Mouse (Mus musculus) heart, adult 2 months (tissue): Measurements from ENCODE around the gene Trim41.
"Not testable (repeated sequence)": the region's sequence is repeated elsewhere in the genome, so short reads cannot be mapped to it uniquely, and the experiment has no call there.

Experiments
- CTCF ChIP-seq: fragments of 200-600 bp; IDR thresholded peaks from 2 replicates; pipeline ENCODE4 v1.8.1; 2022; ENCODE audit warnings: antibody characterized with exemption, mild to moderate bottlenecking, moderate library complexity
- EP300 ChIP-seq: fragments of 200-500 bp; IDR thresholded peaks from 2 replicates; pipeline ENCODE4 v1.6.1; 2011; ENCODE audit warnings: low read depth, low read length, control low read depth; ENCODE audit not compliant: insufficient read depth
- POLR2A ChIP-seq: fragments of 200-500 bp; IDR thresholded peaks from 2 replicates; pipeline ENCODE4 v1.6.1; 2011; ENCODE audit warnings: mild to moderate bottlenecking, low read depth, low read length, control low read depth; ENCODE audit not compliant: insufficient read depth

DNA sequence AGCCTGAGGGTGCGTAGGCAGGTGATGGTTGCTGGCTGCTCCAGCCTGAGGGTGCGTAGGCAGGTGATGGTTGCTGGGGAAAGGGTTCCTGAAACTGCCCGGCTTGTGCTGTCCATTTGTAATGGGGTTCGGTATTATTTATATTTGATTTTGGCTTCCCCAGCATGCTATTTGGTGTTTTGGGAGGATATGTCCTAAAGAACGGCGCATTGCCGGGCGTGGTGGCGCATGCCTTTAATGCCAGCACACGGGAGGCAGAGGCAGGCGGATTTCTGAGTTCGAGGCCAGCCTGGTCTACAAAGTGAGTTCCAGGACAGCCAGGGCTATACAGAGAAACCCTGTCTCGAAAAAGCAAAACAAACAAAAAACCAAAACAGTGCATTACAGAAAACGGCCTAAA, 4.1 kb upstream of the Trim41 start:
- TF ChIP-seq CTCF, POLR2A, EP300: not testable (repeated sequence)
